Mouse (Mus musculus): ENCODE measurements at regions not wholly inside any gene's neighbourhood (a gene's known extent, or its start where the extent isn't known, plus 50 kb on each side); places are given as distances from the start of the nearest gene placed in this dataset.
"Not testable (repeated sequence)": the region's sequence is repeated elsewhere in the genome, so short reads cannot be mapped to it uniquely, and the experiment has no call there.

- no peak for DNase-seq (ENCODE audit: low spot score in 2 of 2)
Observed at GRCm38 (mm10) chr7:63997997-63998396, 59.3 kb upstream of the Klf13 start.

- no peak for DNase-seq (ENCODE audit: low spot score in 2 of 2)
Observed at GRCm38 (mm10) chr7:63996581-63997098, 57.9 kb upstream of the Klf13 start.

- no peak for DNase-seq (ENCODE audit: low spot score in 2 of 2)
Observed at GRCm38 (mm10) chr7:63995255-63995980, 56.7 kb upstream of the Klf13 start.

- not testable (repeated sequence) for DNase-seq (ENCODE audit: low spot score in 2 of 2)
Observed at GRCm38 (mm10) chr7:63994769-63995168, 56.1 kb upstream of the Klf13 start.

- no peak for DNase-seq (ENCODE audit: low spot score in 2 of 2)
Observed at GRCm38 (mm10) chr7:63992155-63992554, 53.4 kb upstream of the Klf13 start.

- DNase-seq (ENCODE audit: low spot score in 2 of 2): peak in 1 of 2 experiments; percentile 49
Observed at GRCm38 (mm10) chr7:63991085-63992010, 52.6 kb upstream of the Klf13 start.

GRCm38 (mm10) chr7:63990312-63991028 lies 51.8 kb upstream of the Klf13 start:
- DNase-seq (ENCODE audit: low spot score in 2 of 2): no peak

- no peak for DNase-seq (ENCODE audit: low spot score in 2 of 2)
Observed at GRCm38 (mm10) chr7:63989736-63990135, 51.0 kb upstream of the Klf13 start.
